Mouse (Mus musculus) liver, embryonic 14.5 days (tissue): ENCODE data around the gene Gm38392. TPM values are rescaled to one million over a fixed set of nuclear protein-coding genes. Genes with fewer than 3 reads are reported as not detected.

ENCODE experiments used
- ATAC-seq: fragments of 200-750 bp; cut with Nextera tagmentation; 2 replicates; pipeline ENCODE4 v1.8.0; 2017; ENCODE audit warnings: moderate number of reproducible peaks, mild to moderate bottlenecking, moderate library complexity; ENCODE audit not compliant: insufficient read depth
- DNase-seq, 3 experiments: peaks; one replicate each; pipeline ENCODE4 v3.0.0-alpha.2; 2012 to 2013; ENCODE audit warnings: low read depth in 3 of 3, low spot score in 3 of 3
- H3K27ac ChIP-seq: fragments of 300-500 bp; sonication (generic); 2 replicates; pipeline ENCODE4 v1.5.1; 2014; ENCODE audit warnings: moderate library complexity, mild to moderate bottlenecking, control low read depth, inconsistent platforms
- H3K27me3 ChIP-seq: fragments of 300-500 bp; sonication (generic); 2 replicates; pipeline ENCODE4 v1.6.1; 2014; ENCODE audit warnings: mild to moderate bottlenecking, low read length, moderate library complexity; ENCODE audit not compliant: control insufficient read depth, insufficient read depth
- H3K36me3 ChIP-seq: fragments of 300-500 bp; sonication (generic); replicated peaks from 2 replicates; pipeline ENCODE4 v1.6.1; 2014; ENCODE audit warnings: low read depth; ENCODE audit not compliant: control insufficient read depth, insufficient read depth
- H3K4me1 ChIP-seq, 2 experiments: fragments of 200-500 bp in 1 of 2; fragments of 300-500 bp in 1 of 2; sonication (generic) in 1 of 2; replicated peaks; 2 replicates each; pipeline ENCODE4 v1.6.1; 2012 to 2014; ENCODE audit warnings: antibody characterized with exemption in 1 of 2, inconsistent platforms in 1 of 2, low read length in 1 of 2; ENCODE audit not compliant: control insufficient read depth in 2 of 2, insufficient read depth in 2 of 2
- H3K4me2 ChIP-seq: fragments of 300-500 bp; sonication (generic); 2 replicates; pipeline ENCODE4 v1.6.1; 2014; ENCODE audit warnings: low read depth, mild to moderate bottlenecking, control low read depth, moderate library complexity
- H3K4me3 ChIP-seq, 2 experiments: fragments of 200-500 bp in 1 of 2; fragments of 300-500 bp in 1 of 2; sonication (generic) in 1 of 2; 2 replicates each; pipeline ENCODE4 v1.5.1; 2012 to 2014; ENCODE audit warnings: low read depth in 2 of 2, low read length in 2 of 2, mild to moderate bottlenecking in 2 of 2, control low read depth in 1 of 2, inconsistent platforms in 1 of 2, moderate library complexity in 1 of 2; ENCODE audit not compliant: insufficient read depth in 1 of 2
- H3K9ac ChIP-seq: fragments of 300-500 bp; sonication (generic); replicated peaks from 2 replicates; pipeline ENCODE4 v1.6.1; 2014; ENCODE audit warnings: mild to moderate bottlenecking, control low read depth, moderate library complexity
- H3K9me3 ChIP-seq: fragments of 300-500 bp; sonication (generic); 2 replicates; pipeline ENCODE4 v1.6.1; 2016; ENCODE audit warnings: low read length, mixed read lengths; ENCODE audit not compliant: control insufficient read depth
- CTCF ChIP-seq: IDR thresholded peaks from 2 replicates; pipeline ENCODE4 v1.5.1; 2016; ENCODE audit warnings: antibody characterized with exemption, low read depth, control low read depth
- EP300 ChIP-seq: IDR thresholded peaks from 2 replicates; pipeline ENCODE4 v1.6.1; 2016; ENCODE audit warnings: antibody characterized with exemption, low read depth
- WGBS: fragments of 180-500 bp; shearing (Covaris S2); extraction: QIAGEN DNeasy Blood & Tissue Kit; methylation state at CpG from one replicate; pipeline ENCODE4 v1.1.7; 2014; ENCODE audit not compliant: insufficient replicate concordance; 5-methylcytosine and 5-hydroxymethylcytosine counted together
- polyA plus RNA-seq, 2 experiments: library from polyadenylated mRNA; depleted of rRNA in 1 of 2; stranded (reverse) in 1 of 2; unstranded in 1 of 2; fragments of >200 nt; fragmentation: Nextera tagmentation in 1 of 2; extraction: Ambion mirVana in 1 of 2; gene quantifications; 2 replicates each; pipeline versions ENCODE4 v1.2.1 to v1.2.3; 2012 to 2014

Gm38392 gene
- polyA plus RNA-seq, 2 experiments = not detected

GRCm38 (mm10) chr3:88210121-88210520 is 76.9 kb downstream of the Gm38392 start:
- no peaks in the 10 kb centered on the region for H3K36me3 ChIP-seq
- WGBS = 39% methylated on average over 2 of the region's 2 CpGs
- H3K9ac ChIP-seq = no peak overlapping the region
- TF ChIP-seq EP300 (no peak), CTCF (no peak)
- no peak overlapping the region for H3K4me3 ChIP-seq
- peaks cover 96% of the 10 kb centered on the region for H3K27me3 ChIP-seq
- H3K4me2 ChIP-seq = no peak overlapping the region
- no peak for ATAC-seq
- DNase-seq = no peak
- H3K27ac ChIP-seq = no peak overlapping the region
- H3K9me3 ChIP-seq = no peaks in the 10 kb centered on the region
- H3K4me1 ChIP-seq = peaks cover 0 to 10% of the 10 kb centered on the region in 2 experiments; a peak in 2 of 4 replicates

- 2% methylated on average over 6 of the region's 6 CpGs for WGBS
- peaks cover 96% of the 10 kb centered on the region for H3K27me3 ChIP-seq
- DNase-seq = no peak
- no peak for TF ChIP-seq CTCF
- no peak for TF ChIP-seq EP300
- ATAC-seq = no peak
- peaks cover 0 to 10% of the 10 kb centered on the region in 2 experiments; a peak in 2 of 4 replicates for H3K4me1 ChIP-seq
- H3K27ac ChIP-seq = no peak overlapping the region
- H3K4me3 ChIP-seq = no peak overlapping the region
- H3K9ac ChIP-seq = no peak overlapping the region
- H3K4me2 ChIP-seq = no peak overlapping the region
- no peaks in the 10 kb centered on the region for H3K36me3 ChIP-seq
- H3K9me3 ChIP-seq = no peaks in the 10 kb centered on the region
Measured at GRCm38 (mm10) chr3:88209306-88209705, 77.7 kb downstream of the Gm38392 start.

- no peak for TF ChIP-seq CTCF
- TF ChIP-seq EP300 = no peak
- peaks cover 96% of the 10 kb centered on the region for H3K27me3 ChIP-seq
- peaks cover 0 to 10% of the 10 kb centered on the region in 2 experiments; a peak in 2 of 4 replicates for H3K4me1 ChIP-seq
- no peaks in the 10 kb centered on the region for H3K36me3 ChIP-seq
- DNase-seq (no peak), ATAC-seq (no peak)
- no peak overlapping the region for H3K9ac ChIP-seq
- WGBS = 5% methylated on average over 3 of the region's 3 CpGs
- no peak overlapping the region for H3K27ac ChIP-seq
- no peaks in the 10 kb centered on the region for H3K9me3 ChIP-seq
- H3K4me2 ChIP-seq = no peak overlapping the region
- H3K4me3 ChIP-seq = no peak overlapping the region
Measured at GRCm38 (mm10) chr3:88208226-88208720, 78.7 kb downstream of the Gm38392 start.

- Histone ChIP-seq H3K9ac (no peak overlapping the region), H3K9me3 (no peaks in the 10 kb centered on the region), H3K27me3 (peaks cover 99% of the 10 kb centered on the region), H3K4me1 (peaks cover 0 to 6% of the 10 kb centered on the region in 2 experiments; a peak in 1 of 4 replicates), H3K36me3 (no peaks in the 10 kb centered on the region), H3K27ac (no peak overlapping the region), H3K4me3 (no peak overlapping the region), H3K4me2 (no peak overlapping the region)
- no peak for TF ChIP-seq EP300
- TF ChIP-seq CTCF = no peak
- 4% methylated on average over 15 of the region's 15 CpGs for WGBS
- ATAC-seq (no peak), DNase-seq (no peak)
Measured at GRCm38 (mm10) chr3:88207451-88208100, 79.4 kb downstream of the Gm38392 start.

- Histone ChIP-seq H3K4me1 (no peaks in the 10 kb centered on the region), H3K4me3 (no peak overlapping the region), H3K4me2 (no peak overlapping the region), H3K9ac (no peak overlapping the region), H3K36me3 (no peaks in the 10 kb centered on the region), H3K9me3 (no peaks in the 10 kb centered on the region), H3K27ac (no peak overlapping the region), H3K27me3 (peaks cover 100% of the 10 kb centered on the region)
- ATAC-seq (no peak), DNase-seq (no peak)
- TF ChIP-seq EP300 (no peak), CTCF (no peak)
- WGBS = 3% methylated on average over 14 of the region's 14 CpGs
Measured at GRCm38 (mm10) chr3:88206901-88207371, 80.1 kb downstream of the Gm38392 start.
